Mouse (Mus musculus): ENCODE data around the gene Gucy1b2. TPM values are rescaled to one million over a fixed set of nuclear protein-coding genes. Genes with fewer than 3 reads are reported as not detected.

Gene Gucy1b2
- total RNA-seq, 2 experiments from 2014 or later = not detected

- ATAC-seq (replicated peaks; ENCODE audit: low FRiP score, poor library complexity, severe bottlenecking) = no peak
Observed at GRCm38 (mm10) chr14:62376115-62376514, 80.0 kb downstream of the Gucy1b2 start.

DNA sequence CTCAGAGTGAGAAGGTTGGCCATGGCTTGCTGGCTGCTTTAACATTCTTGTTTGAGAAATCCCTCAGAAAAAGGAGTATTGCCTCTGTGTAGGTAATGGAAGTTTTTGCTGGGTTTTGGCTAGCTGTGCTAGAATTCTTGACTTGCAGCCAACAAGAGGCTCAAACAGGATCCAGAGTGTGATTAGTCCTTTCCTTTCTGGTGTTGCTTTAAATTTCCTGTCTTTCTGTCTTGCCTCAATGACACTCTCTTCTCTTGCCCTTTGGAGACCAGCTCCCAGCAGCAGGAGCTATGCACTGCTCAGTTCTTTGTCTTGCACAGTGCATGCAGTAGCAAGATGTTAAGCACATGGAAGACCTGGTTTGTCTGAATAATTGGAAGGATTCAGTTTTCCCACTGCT lies 80.4 kb downstream of the Gucy1b2 start:
- no peak for ATAC-seq (replicated peaks; ENCODE audit: low FRiP score, poor library complexity, severe bottlenecking)

- no peak for ATAC-seq (replicated peaks; ENCODE audit: low FRiP score, poor library complexity, severe bottlenecking)
Observed at GRCm38 (mm10) chr14:62374001-62374400, 82.1 kb downstream of the Gucy1b2 start.

- ATAC-seq (replicated peaks; ENCODE audit: low FRiP score, poor library complexity, severe bottlenecking) = no peak
Observed at GRCm38 (mm10) chr14:62370819-62371218, 85.3 kb downstream of the Gucy1b2 start.

DNA sequence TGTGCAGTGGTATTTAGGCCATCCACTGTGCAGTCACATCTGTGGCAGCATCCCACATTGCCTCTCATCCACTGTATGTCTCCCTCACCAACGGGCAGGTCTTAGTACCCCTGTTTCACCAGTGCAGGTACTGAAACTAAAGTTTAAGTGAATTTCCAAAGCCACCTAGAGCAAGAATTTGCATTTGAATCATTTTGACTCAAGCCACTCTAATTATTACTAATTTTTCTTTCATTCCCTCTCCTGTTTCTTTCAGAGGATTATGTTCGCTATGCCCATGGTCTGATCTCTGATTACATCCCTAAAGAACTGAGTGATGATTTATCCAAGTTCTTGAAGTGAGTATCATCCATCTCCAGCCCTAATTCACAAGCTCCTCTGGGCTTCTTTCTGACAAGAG lies 92.3 kb downstream of the Gucy1b2 start:
- no peak for ATAC-seq (replicated peaks; ENCODE audit: low FRiP score, poor library complexity, severe bottlenecking)

GRCm38 (mm10) chr14:62361263-62361980 lies 94.7 kb downstream of the Gucy1b2 start:
- no peak for ATAC-seq (replicated peaks; ENCODE audit: low FRiP score, poor library complexity, severe bottlenecking)

DNA sequence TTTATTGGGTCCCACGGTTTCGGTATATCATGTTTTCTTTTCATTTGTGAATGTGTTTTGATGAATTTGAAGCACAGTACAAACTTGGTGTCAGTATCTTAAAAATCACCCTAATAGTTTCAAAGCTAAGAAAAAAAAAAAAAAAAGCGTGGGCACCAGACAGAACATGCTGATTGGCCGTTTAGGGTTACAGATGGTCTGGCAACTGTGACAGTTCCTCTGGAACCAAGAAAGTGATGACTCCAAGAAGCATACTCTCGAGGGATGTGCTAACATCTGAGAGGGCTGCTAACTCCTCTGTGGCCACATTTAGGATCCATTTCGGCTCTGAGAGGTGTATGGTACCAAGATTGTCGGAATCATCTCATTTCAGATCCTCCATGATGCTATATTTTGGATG lies 100.9 kb downstream of the Gucy1b2 start:
- ATAC-seq (replicated peaks; ENCODE audit: low FRiP score, poor library complexity, severe bottlenecking) = no peak

- ATAC-seq (replicated peaks; ENCODE audit: low FRiP score, poor library complexity, severe bottlenecking) = no peak
Observed at GRCm38 (mm10) chr14:62353793-62354192, 102.3 kb downstream of the Gucy1b2 start.

GRCm38 (mm10) chr14:62353372-62353771 lies 102.7 kb downstream of the Gucy1b2 start:
- ATAC-seq (replicated peaks; ENCODE audit: low FRiP score, poor library complexity, severe bottlenecking) = no peak

- ATAC-seq (replicated peaks; ENCODE audit: low FRiP score, poor library complexity, severe bottlenecking) = no peak
Observed at GRCm38 (mm10) chr14:62350890-62351289, 105.2 kb downstream of the Gucy1b2 start.

- no peak for ATAC-seq (replicated peaks; ENCODE audit: low FRiP score, poor library complexity, severe bottlenecking)
Observed at GRCm38 (mm10) chr14:62350186-62350585, 105.9 kb downstream of the Gucy1b2 start.

GRCm38 (mm10) chr14:62349786-62350185 lies 106.3 kb downstream of the Gucy1b2 start:
- no peak for ATAC-seq (replicated peaks; ENCODE audit: low FRiP score, poor library complexity, severe bottlenecking)

DNA sequence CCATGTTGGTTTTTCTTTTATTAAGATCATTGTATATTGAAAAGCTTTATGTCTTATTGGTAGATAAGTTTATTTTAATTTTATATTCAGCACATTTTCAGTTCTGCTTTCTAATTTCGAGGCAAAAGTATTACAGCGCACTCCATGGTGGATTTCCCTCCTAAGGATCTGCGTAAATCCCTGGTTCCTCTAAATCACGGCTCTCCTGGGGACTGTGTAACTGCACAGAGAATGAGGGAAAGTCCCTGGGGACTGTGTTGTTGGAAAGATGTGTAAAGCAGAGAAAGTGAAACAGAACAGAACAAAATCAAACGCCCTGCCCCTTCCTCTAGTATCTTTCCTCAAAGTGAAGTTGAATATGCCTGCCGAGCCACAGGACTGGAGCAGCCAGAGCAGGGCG lies 109.0 kb downstream of the Gucy1b2 start:
- no peak for ATAC-seq (replicated peaks; ENCODE audit: low FRiP score, poor library complexity, severe bottlenecking)

- ATAC-seq (replicated peaks; ENCODE audit: low FRiP score, poor library complexity, severe bottlenecking) = no peak
Observed at GRCm38 (mm10) chr14:62346570-62346969, 109.5 kb downstream of the Gucy1b2 start.

Other genes with a start within 250 kb of the Gucy1b2 start
- 24.4 and 32.8 TPM in 2 replicates for gene Rnaseh2b, start 163.7 kb downstream of the Gucy1b2 start, total RNA-seq (2015; ENCODE audit: low replicate concordance)
- gene Rnaseh2b, start 163.7 kb downstream of the Gucy1b2 start, total RNA-seq (2017; ENCODE audit: low replicate concordance) = 22.2 and 27.3 TPM in 2 replicates
- 1.0 TPM in 1 of 2 replicates, not detected in the other for gene Dleu7, start 163.2 kb downstream of the Gucy1b2 start, total RNA-seq (2015; ENCODE audit: low replicate concordance)
- gene Dleu7, start 163.2 kb downstream of the Gucy1b2 start, total RNA-seq (2017; ENCODE audit: low replicate concordance) = not detected in 2 replicates
- not detected in 2 replicates for gene Fam124a, start 99.4 kb upstream of the Gucy1b2 start, total RNA-seq (2015; ENCODE audit: low replicate concordance)
- gene Fam124a, start 99.4 kb upstream of the Gucy1b2 start, total RNA-seq (2017; ENCODE audit: low replicate concordance) = not detected in 2 replicates
- not detected in 2 replicates for gene Gm4131, start 110.6 kb upstream of the Gucy1b2 start, total RNA-seq (2015; ENCODE audit: low replicate concordance)
- not detected in 2 replicates for gene Gm4131, start 110.6 kb upstream of the Gucy1b2 start, total RNA-seq (2017; ENCODE audit: low replicate concordance)
- gene Serpine3, start 207.4 kb upstream of the Gucy1b2 start, total RNA-seq (2015; ENCODE audit: low replicate concordance) = not detected in 2 replicates
- gene Serpine3, start 207.4 kb upstream of the Gucy1b2 start, total RNA-seq (2017; ENCODE audit: low replicate concordance) = not detected in 2 replicates

All from erythroblast, adult 5-6 weeks (primary cell).